Mouse (Mus musculus): ENCODE measurements around the gene Acot2. TPM values are rescaled to one million over a fixed set of nuclear protein-coding genes. Genes with fewer than 3 reads are reported as not detected.
A peak's percentile ranks its signal among the peaks of the same experiment; 100 is the strongest.
"Not testable (repeated sequence)": the region's sequence is repeated elsewhere in the genome, so short reads cannot be mapped to it uniquely, and the experiment has no call there.

Acot2 gene
- polyA plus RNA-seq, 1 experiment from 2014 or later: 17.0 TPM

- no peak for ATAC-seq (ENCODE audit: low FRiP score)
Observed at GRCm38 (mm10) chr12:84003866-84004265, 16.2 kb downstream of the Acot2 start.

GRCm38 (mm10) chr12:84008251-84008650 lies 20.6 kb downstream of the Acot2 start:
- Histone ChIP-seq H3K36me3 (no peaks in the 10 kb centered on the region), H3K27me3 (no peaks in the 10 kb centered on the region), H3K9ac (no peak overlapping the region), H3K27ac (peak overlapping the region; percentile 76), H3K4me3 (no peak overlapping the region), H3K4me2 (peak overlapping the region; percentile 59), H3K4me1 (replicated peaks) (peaks cover 36% of the 10 kb centered on the region), H3K9me3 (no peaks in the 10 kb centered on the region)
- ATAC-seq (ENCODE audit: low FRiP score): no peak
- 90% methylated on average over 12 of the region's 12 CpGs for WGBS

More at GRCm38 (mm10) chr12:84003866-84004265, 16.2 kb downstream of the Acot2 start:
- H3K4me3 ChIP-seq: no peak overlapping the region
- 98% methylated on average over 1 of the region's 1 CpGs for WGBS
- H3K4me1 ChIP-seq (replicated peaks): 0 out of 2 replicates have a peak, but pooled peaks cover 10% of the 10 kb centered on the region
- H3K27me3 ChIP-seq: no peaks in the 10 kb centered on the region
- no peaks in the 10 kb centered on the region for H3K9me3 ChIP-seq
- no peak overlapping the region for H3K4me2 ChIP-seq
- no peaks in the 10 kb centered on the region for H3K36me3 ChIP-seq
- H3K27ac ChIP-seq: no peak overlapping the region
- no peak overlapping the region for H3K9ac ChIP-seq

- WGBS: 48% methylated on average over 8 of the region's 8 CpGs
- peak; percentile 59 for ATAC-seq (ENCODE audit: low FRiP score)
Observed at GRCm38 (mm10) chr12:84008729-84009128, 21.1 kb downstream of the Acot2 start.

GRCm38 (mm10) chr12:84009171-84009965 lies 21.7 kb downstream of the Acot2 start, which contains the start of gene Acot1:
Gene Acot1 (plus strand): TSS chr12:84009490.
- Histone ChIP-seq H3K4me3 (peak within 1 kb of the TSS; percentile 48), H3K27ac (peak within 1 kb of the TSS; percentile 76), H3K9ac (peak within 1 kb of the TSS; percentile 68), H3K4me1 (replicated peaks) (peaks cover 41% of the 10 kb centered on the region), H3K4me2 (peak within 1 kb of the TSS; percentile 59)
- WGBS: 1% methylated on average over 68 of the region's 70 CpGs
- not testable (repeated sequence) for H3K36me3 ChIP-seq, H3K27me3 ChIP-seq, H3K9me3 ChIP-seq
- peak; percentile 93 for ATAC-seq (ENCODE audit: low FRiP score)

More at GRCm38 (mm10) chr12:84008729-84009128, 21.1 kb downstream of the Acot2 start:
- Histone ChIP-seq H3K9me3 (no peaks in the 10 kb centered on the region), H3K27me3 (no peaks in the 10 kb centered on the region), H3K4me2 (peak overlapping the region; percentile 59), H3K4me1 (replicated peaks) (peaks cover 40% of the 10 kb centered on the region), H3K4me3 (peak overlapping the region; percentile 48), H3K9ac (no peak overlapping the region; the same call in 1 of the 2 replicates), H3K36me3 (no peaks in the 10 kb centered on the region), H3K27ac (peak overlapping the region; percentile 76)

GRCm38 (mm10) chr12:84010201-84010600 lies 22.5 kb downstream of the Acot2 start:
- 77% methylated on average over 3 of the region's 3 CpGs for WGBS
- H3K27ac ChIP-seq: peak overlapping the region; percentile 79

GRCm38 (mm10) chr12:84011251-84012040 lies 23.8 kb downstream of the Acot2 start:
- H3K9ac ChIP-seq: peak overlapping the region; percentile 68
- peak overlapping the region; percentile 59 for H3K4me2 ChIP-seq
- peak overlapping the region; percentile 79 for H3K27ac ChIP-seq
- WGBS: 20% methylated on average over 12 of the region's 12 CpGs
- peaks cover 41% of the 10 kb centered on the region for H3K4me1 ChIP-seq (replicated peaks)
- no peaks in the 10 kb centered on the region for H3K27me3 ChIP-seq
- no peaks in the 10 kb centered on the region for H3K9me3 ChIP-seq
- H3K36me3 ChIP-seq: no peaks in the 10 kb centered on the region
- peak; percentile 73 for ATAC-seq (ENCODE audit: low FRiP score)
- peak overlapping the region; percentile 48 for H3K4me3 ChIP-seq

More at GRCm38 (mm10) chr12:84010201-84010600, 22.5 kb downstream of the Acot2 start:
- Histone ChIP-seq H3K4me3 (peak overlapping the region; percentile 48), H3K4me1 (replicated peaks) (peaks cover 41% of the 10 kb centered on the region), H3K9ac (peak overlapping the region; percentile 68; the same call in 1 of the 2 replicates), H3K4me2 (peak overlapping the region; percentile 59), H3K36me3 (no peaks in the 10 kb centered on the region), H3K9me3 (no peaks in the 10 kb centered on the region), H3K27me3 (no peaks in the 10 kb centered on the region)
- no peak for ATAC-seq (ENCODE audit: low FRiP score)

GRCm38 (mm10) chr12:84013130-84013529 lies 25.5 kb downstream of the Acot2 start:
- Histone ChIP-seq H3K36me3 (no peaks in the 10 kb centered on the region), H3K4me3 (no peak overlapping the region), H3K4me2 (peak overlapping the region; percentile 59), H3K27me3 (no peaks in the 10 kb centered on the region), H3K9me3 (no peaks in the 10 kb centered on the region), H3K9ac (no peak overlapping the region), H3K27ac (no peak overlapping the region), H3K4me1 (replicated peaks) (peaks cover 41% of the 10 kb centered on the region)
- no peak for ATAC-seq (ENCODE audit: low FRiP score)
- 68% methylated on average over 6 of the region's 6 CpGs for WGBS

- ATAC-seq (ENCODE audit: low FRiP score): no peak
- Histone ChIP-seq H3K4me2 (no peak overlapping the region), H3K27ac (no peak overlapping the region), H3K9ac (no peak overlapping the region), H3K9me3 (no peaks in the 10 kb centered on the region), H3K27me3 (no peaks in the 10 kb centered on the region), H3K36me3 (no peaks in the 10 kb centered on the region), H3K4me3 (no peak overlapping the region), H3K4me1 (replicated peaks) (peaks cover 36% of the 10 kb centered on the region)
- WGBS: 92% methylated on average over 7 of the region's 7 CpGs
Observed at GRCm38 (mm10) chr12:84013701-84014100, 26.0 kb downstream of the Acot2 start.

GRCm38 (mm10) chr12:84020528-84020927 lies 32.9 kb downstream of the Acot2 start:
- not testable (repeated sequence) for H3K4me3 ChIP-seq; H3K27ac ChIP-seq; ATAC-seq (ENCODE audit: low FRiP score); H3K4me2 ChIP-seq; H3K9me3 ChIP-seq; H3K36me3 ChIP-seq; H3K4me1 ChIP-seq (replicated peaks); H3K9ac ChIP-seq; H3K27me3 ChIP-seq
- WGBS: 57% methylated on average over 7 of the region's 7 CpGs

- WGBS: 90% methylated on average over 4 of the region's 4 CpGs
- not testable (repeated sequence) for H3K36me3 ChIP-seq; H3K4me3 ChIP-seq; H3K9me3 ChIP-seq; H3K27ac ChIP-seq; H3K9ac ChIP-seq; H3K4me2 ChIP-seq; H3K27me3 ChIP-seq; ATAC-seq (ENCODE audit: low FRiP score); H3K4me1 ChIP-seq (replicated peaks)
Observed at GRCm38 (mm10) chr12:84022266-84022665, 34.6 kb downstream of the Acot2 start.

GRCm38 (mm10) chr12:84023052-84023745 lies 35.5 kb downstream of the Acot2 start:
- Histone ChIP-seq H3K36me3 (no peaks in the 10 kb centered on the region), H3K9me3 (no peaks in the 10 kb centered on the region), H3K4me3 (no peak overlapping the region), H3K4me2 (no peak overlapping the region), H3K9ac (no peak overlapping the region), H3K27ac (no peak overlapping the region), H3K4me1 (replicated peaks) (no peaks in the 10 kb centered on the region), H3K27me3 (no peaks in the 10 kb centered on the region)
- no peak for ATAC-seq (ENCODE audit: low FRiP score)
- WGBS: 84% methylated on average over 9 of the region's 9 CpGs

- H3K4me3 ChIP-seq: no peak overlapping the region
- 90% methylated on average over 7 of the region's 7 CpGs for WGBS
Observed at GRCm38 (mm10) chr12:84025888-84026287, 38.2 kb downstream of the Acot2 start.

More at GRCm38 (mm10) chr12:84025888-84026287, 38.2 kb downstream of the Acot2 start:
- H3K4me1 ChIP-seq (replicated peaks): no peaks in the 10 kb centered on the region
- H3K9me3 ChIP-seq: no peaks in the 10 kb centered on the region
- H3K27ac ChIP-seq: no peak overlapping the region
- H3K27me3 ChIP-seq: no peaks in the 10 kb centered on the region
- H3K36me3 ChIP-seq: no peaks in the 10 kb centered on the region
- no peak for ATAC-seq (ENCODE audit: low FRiP score)
- H3K9ac ChIP-seq: no peak overlapping the region
- H3K4me2 ChIP-seq: no peak overlapping the region

Data from hindbrain, embryonic 13.5 days (tissue).